Mouse (Mus musculus) retina, postnatal 7 days (tissue): ENCODE data around the gene Slc4a5.

ENCODE experiments used
- DNase-seq: peaks from one replicate; pipeline ENCODE4 v3.0.0-alpha.2; 2012; ENCODE audit warnings: low read depth, low spot score

Gene Slc4a5

DNA sequence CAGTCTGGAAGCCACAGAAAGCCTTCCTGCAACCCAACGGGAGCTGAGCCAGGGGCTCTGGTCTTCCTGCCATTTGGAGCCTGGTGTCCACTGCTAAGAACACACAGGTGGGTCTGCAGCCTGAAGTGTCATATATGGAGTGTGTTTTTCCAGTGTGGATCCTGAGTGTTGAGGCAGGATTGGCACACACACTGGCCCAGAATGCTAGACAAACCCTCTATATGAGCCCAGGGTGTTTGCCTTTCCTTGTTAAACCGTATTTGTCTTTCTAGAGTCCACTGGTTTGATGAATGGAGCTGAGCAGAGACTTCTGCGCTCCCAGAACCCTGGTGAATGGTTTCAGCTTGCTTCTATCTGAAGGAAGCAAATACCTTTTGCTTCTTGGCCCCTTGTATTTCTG, at the start of gene Slc4a5:
TSS of gene Slc4a5 (plus strand) at position 15 of the 400 bp plus-strand sequence.
- DNase-seq: no peak

- DNase-seq: no peak
Observed at GRCm38 (mm10) chr6:83169872-83170271, 49.8 kb upstream of the Slc4a5 start.

- no peak for DNase-seq
Observed at GRCm38 (mm10) chr6:83171063-83171462, 48.6 kb upstream of the Slc4a5 start.

GRCm38 (mm10) chr6:83172240-83172920, 47.2 kb upstream of the Slc4a5 start:
- no peak for DNase-seq

DNA sequence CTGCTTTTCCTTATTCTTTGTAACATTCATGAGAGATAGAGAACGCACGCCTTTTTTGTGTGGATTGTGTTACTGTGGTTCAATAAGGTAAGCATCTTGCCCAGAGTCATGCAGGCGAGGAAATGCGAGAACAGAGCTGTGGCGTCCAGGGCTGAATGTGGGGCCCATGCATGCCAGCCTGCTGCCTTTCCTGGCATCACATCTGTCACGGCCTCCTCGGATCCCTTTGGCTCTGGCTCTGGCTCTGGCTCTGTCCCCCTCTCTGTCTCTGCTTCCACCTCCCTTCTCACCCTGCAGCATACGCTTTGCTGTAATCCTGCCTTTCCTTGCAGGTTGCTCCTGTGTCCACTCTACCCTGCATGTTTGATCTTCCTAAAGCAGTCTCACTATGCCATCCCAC, 43.6 kb upstream of the Slc4a5 start:
- DNase-seq: no peak

DNA sequence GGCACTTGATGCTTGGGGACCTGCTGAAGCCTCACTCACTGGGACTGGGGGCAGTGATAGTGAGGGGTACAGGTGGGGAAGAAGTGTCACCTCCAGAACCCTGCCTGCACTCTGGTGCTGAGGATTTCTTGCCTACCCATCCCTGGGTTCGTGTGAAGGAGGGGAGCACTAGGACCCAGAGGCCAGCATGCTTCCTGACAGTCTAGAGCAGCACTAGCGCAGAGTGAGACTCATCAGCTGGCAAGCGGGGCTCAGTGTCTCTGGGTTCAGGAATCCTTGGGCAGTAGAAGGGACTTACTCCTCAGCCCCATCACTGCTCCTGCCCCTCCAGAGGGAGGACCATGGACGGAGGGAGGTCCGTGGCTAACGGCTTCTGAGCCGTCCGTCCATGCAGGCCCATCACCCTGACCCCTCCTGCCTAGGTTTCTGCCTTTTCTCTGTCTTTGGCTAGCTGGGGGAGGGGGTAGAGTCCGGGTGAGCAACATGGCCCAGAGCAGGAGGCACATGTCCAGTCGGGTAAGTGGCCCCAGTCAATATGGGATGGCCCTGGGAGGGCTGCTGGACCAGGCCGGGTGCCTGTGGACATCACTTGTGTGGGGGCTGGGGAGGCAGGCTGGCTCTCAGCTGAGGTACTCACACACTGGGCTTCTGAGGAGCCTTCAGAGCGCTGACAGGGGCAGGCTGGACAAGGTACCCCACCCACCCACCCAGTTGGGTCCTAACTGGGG, 40.1 kb upstream of the Slc4a5 start:
- no peak for DNase-seq

GRCm38 (mm10) chr6:83180605-83181004, 39.0 kb upstream of the Slc4a5 start:
- DNase-seq: no peak

DNA sequence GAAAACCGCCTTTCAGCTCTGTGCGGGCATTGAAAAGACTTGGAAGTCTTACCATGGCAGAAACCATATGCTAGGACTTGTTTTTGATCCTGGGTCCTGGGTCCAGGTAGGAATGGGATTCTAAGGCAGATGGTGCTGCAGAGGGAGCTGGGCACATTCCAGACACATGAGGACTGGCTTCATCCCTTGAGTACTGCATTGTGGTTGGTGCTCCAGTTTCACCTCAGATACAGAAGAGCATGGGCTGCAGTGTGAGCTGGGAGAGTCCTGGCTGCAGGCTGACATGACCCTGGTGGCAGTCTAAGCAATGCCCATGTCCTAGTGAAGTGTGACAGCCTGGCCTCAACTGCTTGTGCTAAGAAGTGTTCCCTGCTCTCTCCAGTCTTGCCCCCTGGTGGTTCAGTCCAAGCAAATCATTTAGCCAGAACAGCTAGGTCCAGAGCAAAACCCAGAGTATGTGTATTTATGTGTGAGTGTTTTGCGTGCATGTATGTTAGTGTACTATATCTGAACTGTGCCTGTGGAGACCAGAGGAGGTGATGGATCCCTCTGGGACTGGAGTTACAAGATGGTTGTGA, 34.7 kb upstream of the Slc4a5 start:
- no peak for DNase-seq

DNA sequence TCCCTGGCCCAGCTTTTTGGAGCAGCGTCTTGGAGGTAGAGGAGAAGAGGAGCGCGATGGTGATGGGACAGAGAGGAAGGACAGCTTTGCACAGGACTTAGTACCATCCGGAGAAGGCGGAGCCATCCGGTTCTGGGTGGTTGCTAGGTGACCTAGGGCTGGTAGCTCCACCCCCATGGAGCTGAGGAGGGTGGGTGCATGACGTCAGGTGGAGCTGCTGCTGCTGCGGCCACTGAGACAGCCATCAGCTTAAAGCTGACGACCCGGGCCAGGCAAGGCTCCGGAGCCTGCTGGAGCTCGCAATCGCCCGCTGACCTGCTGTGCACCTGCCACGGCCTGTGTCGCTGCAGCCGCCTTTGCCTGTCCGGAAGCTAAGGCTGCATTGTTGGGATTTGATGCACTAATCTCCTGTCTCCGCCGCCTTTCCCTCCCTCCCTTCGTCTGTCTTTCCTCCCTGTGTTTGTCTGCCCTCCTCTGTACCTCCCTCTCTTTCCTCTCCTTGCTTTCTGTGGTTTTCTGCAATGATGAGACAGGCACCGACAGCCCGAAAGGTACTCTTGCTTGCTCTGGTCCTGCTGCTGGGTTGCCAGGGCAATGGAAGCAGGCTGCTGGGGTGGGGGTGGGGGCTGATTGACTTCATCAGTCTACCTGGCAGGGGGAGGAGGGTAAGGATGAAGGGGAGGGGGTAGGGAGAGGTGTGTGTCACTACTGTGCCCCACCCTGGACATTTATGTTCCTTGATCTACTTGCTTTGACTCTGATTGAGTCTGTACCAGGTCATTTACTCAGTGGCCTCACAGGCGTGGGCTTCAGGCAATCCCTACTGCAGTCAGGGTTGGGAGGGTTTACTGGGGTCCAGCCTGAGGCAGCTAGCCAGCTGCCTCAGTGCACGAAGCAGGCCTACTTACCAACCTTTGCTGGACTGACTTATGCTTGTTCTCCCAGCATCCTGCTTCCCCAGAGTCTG, 33.5 kb upstream of the Slc4a5 start:
- peak; percentile 82 for DNase-seq

DNA sequence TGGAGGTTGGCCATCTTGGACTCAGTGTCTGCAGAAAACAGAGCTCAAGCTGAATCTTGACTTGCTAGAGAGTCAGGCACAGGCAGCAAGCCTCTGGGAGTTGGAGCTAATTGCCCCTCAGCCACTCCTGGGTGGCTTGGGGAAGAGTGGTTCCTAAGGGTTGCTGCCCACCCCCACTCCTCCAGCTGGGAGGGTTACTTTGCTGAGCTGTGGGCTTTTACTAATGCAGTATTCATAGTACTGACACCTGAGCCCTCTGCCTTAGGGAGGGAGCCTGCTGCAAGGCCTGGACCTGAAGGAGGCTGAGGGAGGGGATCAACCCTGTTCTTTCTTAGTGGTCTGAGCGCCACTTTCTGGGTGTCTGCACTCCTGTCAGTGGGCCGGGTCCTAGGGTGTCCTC, 32.7 kb upstream of the Slc4a5 start:
- no peak for DNase-seq

- DNase-seq: no peak
Observed at GRCm38 (mm10) chr6:83193571-83193970, 26.1 kb upstream of the Slc4a5 start.

DNA sequence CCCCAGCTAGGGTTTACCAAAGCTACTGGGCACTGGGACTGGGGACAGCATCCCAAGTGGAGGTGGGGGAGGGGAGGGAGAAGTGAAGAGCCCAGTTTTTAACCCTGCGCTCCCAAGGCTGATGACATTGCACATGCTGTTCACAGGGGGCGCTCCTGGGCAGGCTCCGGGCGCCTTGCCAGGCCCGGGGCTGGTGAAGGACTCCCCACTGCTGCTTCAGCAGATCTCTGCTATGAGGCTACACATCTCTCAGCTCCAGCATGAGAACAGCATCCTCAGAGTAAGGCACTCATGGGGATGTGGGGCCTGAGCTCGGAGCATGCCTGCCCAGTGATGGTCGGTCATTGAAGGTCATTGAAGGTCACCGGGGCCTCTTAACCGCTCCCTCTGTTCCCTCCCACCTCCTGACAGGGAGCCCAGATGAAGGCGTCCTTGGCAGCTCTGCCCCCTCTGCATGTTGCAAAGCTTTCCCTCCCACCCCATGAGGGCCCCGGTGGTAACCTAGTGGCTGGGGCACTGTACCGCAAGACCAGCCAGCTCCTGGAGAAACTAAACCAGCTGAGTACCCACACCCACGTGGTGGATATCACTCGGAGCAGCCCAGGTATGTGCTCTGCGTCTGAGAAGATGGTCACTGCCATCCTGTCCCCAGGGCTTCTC, 22.2 kb upstream of the Slc4a5 start:
- no peak for DNase-seq

DNA sequence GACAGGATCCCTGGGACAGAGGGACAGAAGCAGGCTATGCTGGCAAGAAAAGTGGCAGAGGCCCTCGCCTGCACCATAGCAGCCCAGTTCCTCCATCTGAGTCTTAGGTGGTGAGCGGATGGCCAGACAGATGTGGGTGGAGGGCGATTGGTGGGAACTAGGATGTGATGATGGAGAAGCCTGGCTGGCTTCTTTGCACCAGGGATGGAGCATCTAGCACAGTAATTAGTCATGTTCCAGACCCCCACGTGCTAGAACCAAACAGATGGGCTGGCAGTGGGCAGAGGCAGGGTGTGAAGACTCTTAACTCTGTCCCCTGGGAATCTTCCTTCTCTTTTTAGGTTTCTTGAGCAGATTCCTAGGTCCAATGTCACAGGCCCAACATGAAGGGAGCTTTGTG, 16.3 kb upstream of the Slc4a5 start:
- no peak for DNase-seq

- DNase-seq: no peak
Observed at GRCm38 (mm10) chr6:83205851-83206250, 13.8 kb upstream of the Slc4a5 start.

GRCm38 (mm10) chr6:83206321-83206720, 13.3 kb upstream of the Slc4a5 start:
- DNase-seq: no peak

DNA sequence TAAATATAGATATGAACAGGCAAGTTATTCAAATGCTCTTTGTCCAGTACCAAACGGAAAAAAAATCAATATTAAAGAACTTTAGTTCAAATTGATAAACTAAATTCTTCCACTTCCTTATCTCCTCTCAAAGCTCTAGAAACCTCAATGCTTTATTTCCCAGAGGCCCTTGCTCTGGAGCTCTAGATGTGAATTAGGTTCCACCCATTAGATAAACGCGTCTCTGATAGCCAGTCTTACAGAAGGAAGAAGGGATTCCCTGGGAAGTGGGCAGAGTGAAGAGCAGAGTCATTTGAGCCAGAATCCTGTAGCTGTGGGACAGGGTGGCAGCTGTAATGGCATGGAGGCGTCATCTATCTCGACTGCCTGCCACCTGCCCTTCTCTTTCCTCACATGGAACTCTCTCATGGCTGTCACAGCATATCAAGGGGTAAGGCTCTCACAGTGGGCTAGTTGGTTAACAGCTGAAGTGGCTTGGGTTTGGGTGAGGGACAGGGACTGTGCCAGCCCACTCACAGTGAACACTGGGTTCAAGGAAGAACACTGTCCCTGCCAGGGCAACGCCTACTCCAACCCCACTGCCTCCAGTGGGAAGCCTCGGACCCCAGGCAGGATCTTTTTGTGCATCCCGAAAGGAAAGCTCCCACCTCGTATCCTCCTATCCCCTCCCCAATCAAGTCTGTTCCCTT, 12.1 kb upstream of the Slc4a5 start:
- no peak for DNase-seq

DNA sequence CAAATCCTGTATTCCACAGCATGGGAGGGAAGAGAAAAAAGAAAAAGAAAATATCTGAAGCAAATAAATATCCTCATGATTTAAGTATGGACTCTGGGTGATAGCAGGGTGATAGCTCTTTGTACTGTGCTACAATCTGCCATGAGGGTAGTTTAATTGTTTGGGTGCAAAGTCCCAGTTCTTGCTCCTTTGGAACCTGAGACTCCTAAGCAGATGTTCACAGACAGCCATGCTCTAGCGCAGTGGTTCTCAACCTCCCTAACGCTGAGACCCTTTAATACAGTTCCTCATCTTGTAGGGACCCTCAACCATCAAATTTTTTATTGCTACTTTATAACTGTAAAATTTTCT, 11.6 kb upstream of the Slc4a5 start:
- no peak for DNase-seq

- no peak for DNase-seq
Observed at GRCm38 (mm10) chr6:83210495-83210894, 9.1 kb upstream of the Slc4a5 start.

DNA sequence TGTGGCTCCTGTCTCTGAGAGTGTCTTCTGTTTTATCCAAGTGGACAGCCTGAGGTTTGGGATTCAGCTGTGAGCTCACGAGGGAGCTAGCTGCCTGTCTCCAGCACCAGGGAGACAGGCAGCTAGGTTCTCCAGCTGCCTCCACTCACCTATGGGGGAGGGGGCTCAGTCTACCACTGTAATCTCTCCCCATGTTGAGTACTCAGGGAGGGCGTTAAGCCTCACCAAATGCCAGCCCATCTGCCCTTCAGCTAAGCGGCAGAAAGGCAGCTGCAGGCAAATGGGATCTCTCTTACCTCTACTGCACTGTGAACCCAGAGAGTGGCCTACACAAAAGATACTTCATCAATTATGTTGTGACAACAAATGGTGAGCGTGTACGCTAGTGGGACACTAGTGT, 8.1 kb upstream of the Slc4a5 start:
- peak; percentile 77 for DNase-seq

DNA sequence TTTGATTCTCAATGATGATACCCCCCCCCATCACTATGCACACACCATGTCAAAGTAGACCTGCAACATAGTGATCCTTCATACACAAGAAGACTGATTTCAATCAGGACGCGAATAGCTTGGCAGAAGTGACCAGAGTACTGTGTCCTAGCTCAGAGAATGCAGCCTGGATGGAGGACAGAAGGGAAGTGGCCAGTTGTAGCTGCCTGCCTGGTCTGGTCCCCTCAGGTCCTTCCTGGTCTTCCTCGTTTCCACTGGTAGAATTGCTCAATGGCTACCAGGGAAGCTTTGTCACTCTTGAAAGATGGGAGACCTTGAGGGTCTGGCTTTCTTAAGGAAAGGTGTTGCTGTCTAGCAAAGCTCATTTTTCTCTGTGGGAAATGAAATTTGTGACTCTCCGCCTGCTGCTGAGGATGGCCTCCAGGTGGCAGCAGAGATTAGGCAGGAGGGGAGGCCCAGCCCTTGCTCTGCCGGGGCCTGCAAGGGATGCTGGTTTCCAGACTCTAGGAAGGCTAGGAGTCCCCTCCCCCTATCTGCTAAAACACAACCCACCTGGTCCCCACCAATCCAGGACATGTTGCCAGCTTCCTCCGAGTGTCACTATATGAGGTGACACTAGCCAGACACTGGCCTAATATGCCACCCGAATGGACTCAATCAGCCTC, 4.5 kb upstream of the Slc4a5 start:
- DNase-seq: peak; percentile 72
